Mouse (Mus musculus): ENCODE measurements around the gene Rbak.
A peak's percentile ranks its signal among the peaks of the same experiment; 100 is the strongest.
"Not testable (repeated sequence)": the region's sequence is repeated elsewhere in the genome, so short reads cannot be mapped to it uniquely, and the experiment has no call there.

The Rbak gene

DNA sequence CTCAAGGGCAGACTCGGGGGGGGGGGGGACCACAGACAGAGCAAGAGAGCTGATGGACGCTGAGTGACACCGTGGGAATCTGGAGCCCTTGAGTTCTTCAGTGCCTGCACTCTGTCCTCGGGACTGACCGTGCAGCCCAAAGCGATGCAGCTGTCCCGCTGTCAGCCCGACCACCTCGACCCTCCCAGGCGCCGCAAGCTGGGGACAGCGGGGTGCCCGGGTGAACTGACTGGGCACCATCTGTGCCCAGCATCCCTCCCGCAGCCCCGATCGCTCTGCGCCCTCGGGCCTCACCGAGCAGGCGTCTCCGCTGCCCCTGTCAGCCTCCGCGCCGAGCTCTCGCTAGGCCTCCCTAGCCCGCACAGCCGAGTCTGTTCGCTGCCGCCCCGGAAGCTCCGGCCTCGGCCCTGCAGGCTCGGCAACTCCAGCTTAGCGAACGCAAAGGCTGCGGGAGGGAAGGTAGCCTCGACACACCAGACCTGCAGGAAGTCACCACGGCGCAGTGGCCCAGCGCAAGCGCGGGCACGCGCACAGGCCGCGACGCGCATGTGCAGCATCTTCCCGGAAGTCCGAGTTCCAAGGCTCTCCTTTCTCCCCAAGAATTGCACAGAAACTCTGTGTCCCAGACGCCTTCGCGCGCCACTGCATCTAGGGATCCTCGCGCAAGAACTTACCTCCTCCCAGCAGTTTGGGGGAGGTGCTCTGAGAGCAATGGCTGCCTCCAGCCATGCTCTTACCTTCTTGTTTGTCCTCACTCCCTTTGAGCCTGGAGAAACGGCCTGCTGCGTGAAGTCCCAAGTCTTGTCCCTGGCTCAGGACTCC is at the start of gene Rbak, which contains the start of gene Spdye4b:
Rbak (minus strand) TSS at position 521 of the 822 bp plus-strand sequence.
Spdye4b (plus strand) TSS at position 763 of the 822 bp plus-strand sequence.
- DNase-seq (ENCODE audit: low read depth, low spot score) = peak; percentile 98

DNA sequence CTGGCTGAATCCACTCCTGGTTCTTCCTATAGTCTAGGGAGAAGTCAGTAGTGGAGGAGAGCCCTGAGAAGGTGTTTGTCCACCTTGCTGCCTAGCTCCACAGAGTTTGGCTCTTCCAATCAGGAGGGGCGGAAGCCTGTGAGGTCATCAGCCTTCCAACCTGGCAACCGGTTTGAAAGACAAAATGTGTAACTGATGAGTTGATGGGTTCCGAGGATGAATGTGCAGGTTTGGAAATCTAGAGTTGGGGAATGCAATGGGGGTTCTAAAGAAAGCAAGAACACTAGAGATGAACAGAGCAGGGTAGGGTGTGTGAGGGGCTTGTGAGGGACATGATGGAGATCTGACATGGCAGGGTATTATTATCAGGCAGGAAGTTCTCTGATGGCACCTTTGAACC is 46.2 kb upstream of the Rbak start, which contains the start of gene Spdye4a:
Spdye4a (minus strand) TSS at position 101 of the 400 bp plus-strand sequence.
- no peak for DNase-seq (ENCODE audit: low read depth, low spot score)

DNA sequence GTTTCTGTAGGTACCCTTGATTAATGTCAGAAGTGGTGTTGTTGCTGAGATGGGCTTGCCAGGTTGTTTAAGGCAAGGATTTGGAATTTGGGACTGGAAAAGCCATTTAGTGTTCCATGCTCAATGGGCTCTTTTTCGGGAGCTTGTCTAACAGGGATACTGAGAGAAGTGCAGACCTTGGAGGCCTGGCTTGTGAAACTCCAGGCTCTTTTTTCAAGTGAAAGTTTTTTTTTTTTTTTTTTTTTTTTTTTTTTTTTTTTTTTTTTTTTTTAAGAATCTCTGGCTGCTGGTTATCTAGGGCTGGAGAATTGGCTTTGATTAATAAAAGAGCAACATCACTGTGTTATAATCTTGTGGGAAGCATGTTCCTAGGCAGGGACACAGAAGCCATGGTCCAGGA is 41.7 kb upstream of the Rbak start:
- no peak for DNase-seq (ENCODE audit: low read depth, low spot score)

DNA sequence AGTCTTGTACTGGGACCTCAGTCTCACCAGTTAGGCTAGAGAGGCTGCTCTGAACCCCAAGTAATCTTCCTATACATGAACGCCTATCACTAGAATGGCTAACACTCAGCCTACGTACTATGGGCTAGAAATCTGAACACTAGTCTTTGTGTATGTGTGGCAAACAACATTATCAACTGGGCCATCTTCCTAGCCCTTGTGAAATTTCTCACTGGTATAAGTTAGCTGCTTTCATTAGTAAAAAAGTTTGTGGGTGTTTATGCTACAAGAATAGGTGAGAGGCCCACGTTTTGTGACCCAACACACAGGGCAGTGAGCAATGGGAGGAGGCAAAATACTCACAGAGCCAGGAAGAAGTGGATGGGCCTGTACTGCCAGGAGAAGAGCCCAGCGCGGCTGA is 40.4 kb upstream of the Rbak start:
- DNase-seq (ENCODE audit: low read depth, low spot score) = no peak

DNA sequence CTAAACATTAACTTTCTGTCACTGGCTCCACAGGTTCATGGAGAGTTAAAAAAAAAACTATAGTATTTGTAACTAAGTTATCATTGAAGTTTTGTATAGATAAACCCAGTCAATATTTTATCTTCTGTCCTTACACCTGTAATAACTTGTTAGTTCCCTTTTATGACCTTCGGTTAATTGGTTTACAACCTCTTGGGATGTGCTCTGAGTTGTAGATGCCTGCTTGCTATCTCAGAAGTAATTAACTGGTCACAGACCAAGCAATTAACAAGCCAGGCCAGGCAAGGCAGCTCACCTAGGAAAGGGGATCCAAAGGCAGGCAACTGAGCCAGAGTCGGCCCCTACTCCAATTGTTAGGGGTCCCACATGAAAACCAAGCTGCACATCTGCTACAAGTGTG is 33.3 kb upstream of the Rbak start:
- no peak for DNase-seq (ENCODE audit: low read depth, low spot score)

DNA sequence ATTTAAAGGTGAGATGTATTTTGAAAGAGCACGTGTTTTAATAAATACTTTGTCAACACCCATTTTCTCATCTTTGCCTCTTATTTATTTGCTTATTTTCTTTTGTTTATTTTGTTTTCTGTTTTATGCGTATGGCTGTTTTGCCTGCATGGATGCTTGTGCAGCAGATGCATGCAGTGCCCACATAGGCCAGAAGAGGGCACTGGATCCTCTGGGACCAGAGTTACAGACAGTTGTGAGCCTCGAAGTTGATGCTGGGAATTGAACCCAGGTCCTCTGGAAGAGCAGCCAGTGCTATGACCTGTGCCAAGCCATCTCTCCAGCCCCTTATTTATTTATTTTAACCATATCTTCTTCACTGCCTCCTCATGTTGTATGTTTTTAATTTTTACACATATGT is 24.4 kb upstream of the Rbak start:
- DNase-seq (ENCODE audit: low read depth, low spot score) = peak; percentile 27

DNA sequence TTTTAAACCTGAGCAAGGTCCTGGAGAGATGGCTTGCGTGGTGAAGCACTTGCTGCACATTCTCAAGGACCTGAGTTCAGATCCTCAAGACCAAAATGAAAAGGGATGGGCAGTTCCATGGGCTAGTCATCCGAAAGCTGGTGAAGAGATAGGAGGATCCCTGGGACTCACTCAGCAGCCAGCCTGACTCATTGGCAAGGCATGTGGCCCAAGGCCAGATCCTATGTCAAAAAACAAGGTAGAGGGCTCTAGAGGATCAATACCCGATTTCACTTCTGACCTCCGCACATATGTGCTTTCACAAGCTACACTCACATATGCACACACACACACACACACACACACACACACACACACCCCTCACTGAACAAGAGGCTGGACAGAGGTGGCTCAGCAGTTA is 15.9 kb upstream of the Rbak start:
- DNase-seq (ENCODE audit: low read depth, low spot score) = no peak

DNA sequence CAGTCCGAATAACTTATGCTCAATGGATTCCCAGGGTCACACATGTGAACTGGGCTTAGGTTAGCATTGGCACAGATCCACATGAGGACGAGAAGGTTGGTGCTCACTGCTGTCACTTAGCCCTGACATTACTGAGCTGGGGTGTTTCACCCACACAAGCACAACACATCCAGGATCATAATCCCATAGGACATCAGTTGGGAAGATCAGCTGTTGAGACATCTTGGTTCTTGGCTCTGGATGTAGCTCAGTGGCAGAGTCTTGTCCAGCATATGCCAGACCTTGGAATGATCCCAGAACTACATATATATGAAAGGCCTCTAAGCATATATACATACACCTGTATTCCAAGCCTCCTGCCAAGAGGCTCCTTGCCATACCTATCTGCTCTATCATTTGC is 14.6 kb upstream of the Rbak start:
- DNase-seq (ENCODE audit: low read depth, low spot score) = no peak

DNA sequence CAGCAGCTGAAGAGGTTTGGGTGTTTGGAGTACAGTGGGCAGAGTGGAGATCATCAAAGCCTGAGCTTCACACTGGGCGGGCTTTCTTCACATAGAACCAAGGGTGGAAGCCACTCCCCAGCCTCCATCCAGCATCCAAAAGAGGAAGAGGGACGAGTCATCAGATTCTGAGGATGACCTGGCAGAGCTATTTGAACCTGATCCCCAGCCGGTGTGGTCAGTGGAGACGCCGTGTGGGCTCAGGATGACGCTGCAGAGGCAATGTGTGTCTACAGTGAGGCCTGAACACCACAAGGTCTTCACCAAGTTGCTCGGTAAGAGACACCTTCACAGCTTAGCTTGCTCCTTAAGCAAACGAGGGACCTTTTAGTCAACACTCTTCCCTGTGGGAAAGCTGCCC is 14.2 kb upstream of the Rbak start:
- not testable (repeated sequence) for DNase-seq (ENCODE audit: low read depth, low spot score)

DNA sequence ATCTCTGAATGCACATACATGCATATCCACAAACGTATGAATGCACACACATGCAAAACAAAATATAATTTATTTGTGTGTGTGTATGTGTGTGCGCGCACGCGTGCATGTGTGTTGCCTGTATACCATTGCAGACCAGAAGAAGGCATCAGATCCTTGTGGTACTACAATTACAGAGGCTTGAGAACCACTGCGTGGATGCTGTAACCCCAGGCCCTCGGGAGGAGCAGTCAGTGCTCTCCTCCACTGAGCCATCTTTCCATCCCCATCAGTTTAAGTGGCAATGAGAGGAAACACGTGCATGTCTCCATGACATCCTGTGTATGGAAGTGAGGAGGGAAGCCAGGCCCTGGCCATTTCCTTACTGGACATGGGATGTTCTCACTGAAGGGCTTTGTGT is 12.2 kb upstream of the Rbak start:
- no peak for DNase-seq (ENCODE audit: low read depth, low spot score)

DNA sequence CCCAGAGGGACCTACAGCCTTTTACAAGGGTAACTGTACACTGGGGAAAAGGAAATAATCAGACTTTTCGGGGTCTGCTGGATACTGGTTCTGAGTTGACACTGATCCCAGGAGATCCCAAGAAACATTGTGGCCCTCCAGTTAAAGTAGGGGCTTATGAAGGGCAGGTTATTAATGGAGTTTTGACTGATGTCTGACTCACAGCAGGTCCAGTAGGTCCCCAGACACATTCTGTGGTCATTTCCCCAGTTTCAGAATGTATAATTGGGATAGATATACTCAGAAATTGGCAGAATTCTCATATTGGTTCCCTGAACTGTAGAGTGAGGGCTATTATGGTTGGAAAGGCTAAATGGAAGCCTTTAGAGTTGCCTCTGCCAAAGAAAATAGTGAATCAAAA is 7.4 kb upstream of the Rbak start:
- not testable (repeated sequence) for DNase-seq (ENCODE audit: low read depth, low spot score)

DNA sequence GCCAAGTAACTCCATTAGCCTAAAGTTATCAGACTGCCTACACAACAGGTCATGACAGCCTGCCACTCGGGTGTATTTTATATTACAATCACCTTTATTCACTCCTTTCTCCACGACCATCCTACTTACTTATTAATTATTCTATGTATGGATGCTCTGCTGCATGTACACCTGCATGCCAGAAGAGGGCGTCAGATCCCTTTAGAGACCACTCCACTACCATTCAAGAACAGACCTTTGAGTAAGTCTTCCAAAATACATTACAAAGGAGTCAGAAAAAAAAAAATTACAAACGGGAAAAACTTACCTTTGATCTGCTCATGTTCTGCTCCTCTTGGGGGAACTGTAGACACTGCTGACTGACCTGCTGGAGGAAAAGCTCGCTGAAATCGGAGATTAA is 1.4 kb downstream of the Rbak start:
- DNase-seq (ENCODE audit: low read depth, low spot score) = peak; percentile 63

DNA sequence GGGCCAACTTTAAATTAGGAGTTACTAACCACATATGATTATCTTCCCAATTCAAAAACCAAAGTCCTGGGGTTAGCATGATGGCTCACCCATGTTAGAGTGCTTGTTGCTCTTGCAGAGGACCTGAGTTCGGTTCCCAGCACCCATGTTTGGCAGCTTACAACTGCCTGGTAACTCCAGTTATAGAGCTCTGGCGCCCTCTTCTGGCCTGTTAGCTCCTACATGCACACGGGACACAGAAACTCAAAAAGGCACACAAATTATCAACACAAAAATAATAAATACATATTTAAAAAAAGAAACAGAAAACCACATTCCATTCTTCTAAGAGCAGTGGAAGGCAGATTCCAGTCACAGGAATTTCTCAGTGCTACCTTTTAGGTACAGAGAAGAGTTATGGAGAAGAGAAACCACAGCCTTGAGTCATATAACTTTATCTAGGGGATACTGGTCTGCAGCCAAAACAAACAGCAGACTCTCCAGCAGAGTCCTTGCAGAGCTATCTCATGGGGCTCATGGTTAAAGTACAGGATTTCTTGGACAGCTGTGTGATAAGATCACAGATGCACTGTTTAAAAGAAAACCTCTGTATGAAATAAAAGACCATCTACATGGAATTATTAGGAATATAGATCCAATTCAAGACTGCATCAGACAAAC is 2.9 kb downstream of the Rbak start:
- DNase-seq (ENCODE audit: low read depth, low spot score) = peak; percentile 38

DNA sequence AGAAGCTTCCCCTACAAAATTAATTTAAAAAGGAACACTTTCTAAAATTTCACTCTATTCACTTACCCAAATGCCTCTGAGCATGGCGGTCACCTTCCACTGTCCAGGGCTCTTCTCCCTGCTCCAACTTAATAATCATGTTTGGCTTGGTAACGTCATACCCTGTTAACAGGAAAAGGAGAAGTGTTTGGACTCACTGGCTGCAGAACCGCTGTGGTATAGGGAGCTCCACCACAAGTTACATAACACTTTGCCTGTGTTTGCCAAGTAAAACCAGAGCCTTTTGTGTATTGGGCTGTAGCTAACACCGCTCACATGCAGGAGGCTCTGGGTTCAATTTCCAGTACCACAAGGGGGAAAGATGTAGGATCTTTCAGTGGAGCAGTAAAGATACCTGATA is 4.6 kb downstream of the Rbak start:
- DNase-seq (ENCODE audit: low read depth, low spot score) = no peak

DNA sequence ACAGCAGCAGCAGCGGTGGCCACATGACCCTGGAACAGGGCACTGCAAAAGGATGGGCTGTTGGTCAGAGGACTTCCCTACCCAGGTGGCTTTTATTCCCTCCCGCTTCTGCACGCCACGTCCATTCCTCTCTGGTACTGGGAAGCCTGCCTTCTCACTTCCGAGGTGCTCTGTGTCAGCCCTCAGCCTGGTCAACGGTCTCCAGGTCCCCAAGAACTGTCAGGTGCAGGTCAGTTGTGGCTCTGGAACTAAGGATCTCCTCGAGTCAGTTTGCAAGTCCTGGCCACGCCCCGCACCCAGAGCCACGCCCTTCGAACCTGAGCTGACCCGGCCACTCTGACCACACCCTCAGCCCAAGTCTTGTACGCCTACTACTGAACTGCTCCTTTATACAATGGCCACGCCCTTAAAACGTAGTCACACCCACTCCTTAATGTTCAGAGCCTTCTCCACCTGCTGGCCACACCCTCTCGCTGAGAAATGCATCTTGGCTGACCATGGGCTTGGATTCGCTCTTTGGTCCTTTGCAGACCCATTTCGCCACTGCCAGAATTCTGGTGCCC is 15.0 kb downstream of the Rbak start:
- DNase-seq (ENCODE audit: low read depth, low spot score) = peak; percentile 91

DNA sequence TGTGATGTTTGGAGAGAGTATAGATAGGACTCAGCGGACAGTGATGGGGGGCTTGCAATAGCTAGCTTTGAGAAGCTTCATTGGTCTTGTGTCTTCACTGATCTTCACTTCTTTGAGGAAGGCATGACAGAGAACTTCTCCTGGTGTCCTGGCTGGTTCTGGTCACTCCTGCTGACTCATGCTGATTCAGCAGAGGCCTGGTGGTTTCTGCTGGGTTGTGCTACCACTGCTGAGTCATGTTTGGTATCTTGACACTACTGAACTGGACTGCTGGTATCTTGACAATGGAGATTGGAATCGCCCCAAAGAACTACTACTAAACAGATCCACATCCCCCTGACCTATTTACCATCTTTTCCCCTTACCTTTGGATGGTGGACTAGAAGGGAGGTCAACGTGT is 25.0 kb downstream of the Rbak start:
- no peak for DNase-seq (ENCODE audit: low read depth, low spot score)

DNA sequence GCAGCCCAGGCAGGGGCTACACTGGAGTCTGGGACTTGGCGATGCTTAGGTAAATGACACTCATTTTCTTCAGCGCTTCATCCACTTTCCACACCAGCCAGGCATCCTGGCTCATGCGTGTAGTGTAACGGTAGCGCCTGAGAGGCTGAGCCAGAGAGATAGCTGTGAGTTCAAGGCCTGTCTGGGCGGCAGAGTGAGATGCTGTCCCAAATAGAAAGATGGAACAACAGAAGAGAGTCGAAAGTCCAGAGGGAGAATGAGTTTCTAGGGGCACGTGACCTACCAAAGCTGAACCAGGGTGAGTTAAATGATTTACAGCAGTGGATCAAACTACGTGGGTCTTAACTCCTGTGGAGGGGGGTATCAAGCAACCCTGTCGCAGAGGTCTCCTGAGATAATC is 26.8 kb downstream of the Rbak start:
- DNase-seq (ENCODE audit: low read depth, low spot score) = no peak

DNA sequence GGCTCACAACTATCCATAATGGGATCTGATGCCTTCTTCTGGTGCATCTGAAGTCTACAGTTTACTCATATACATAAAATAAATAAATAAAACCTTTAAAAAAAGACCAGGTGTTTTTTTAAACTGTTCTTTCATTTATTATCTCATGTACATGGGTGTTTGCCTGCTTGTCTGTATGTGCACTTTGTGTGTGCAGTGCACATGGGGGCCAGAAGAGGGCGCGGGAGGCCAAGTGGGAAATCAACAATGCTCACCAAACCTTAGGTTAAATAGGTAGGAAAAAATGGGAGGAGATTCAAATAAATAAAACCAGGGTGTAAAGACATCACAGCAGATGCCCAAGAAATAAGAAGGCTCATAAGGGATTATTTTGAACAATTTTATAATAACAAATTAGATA is 30.5 kb downstream of the Rbak start:
- DNase-seq (ENCODE audit: low read depth, low spot score) = peak; percentile 63

DNA sequence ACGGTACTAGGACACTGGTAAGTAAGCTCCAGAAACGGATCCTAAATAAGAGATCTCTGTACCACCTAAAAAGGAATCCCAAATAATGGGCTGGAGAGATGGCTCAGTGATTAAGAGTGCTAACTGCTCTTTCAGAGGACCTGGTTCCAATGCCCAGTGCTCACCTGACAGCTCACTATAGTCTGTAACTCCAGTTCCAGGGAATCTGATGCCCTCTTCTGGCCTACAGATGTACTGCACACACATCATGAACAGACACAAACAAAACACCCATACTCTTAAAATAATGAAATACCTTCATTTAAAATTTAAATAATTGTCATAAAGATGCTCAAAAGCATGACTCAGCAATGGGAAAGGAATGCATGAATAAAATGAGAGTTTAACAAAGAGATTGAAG is 31.0 kb downstream of the Rbak start:
- peak; percentile 71 for DNase-seq (ENCODE audit: low read depth, low spot score)

DNA sequence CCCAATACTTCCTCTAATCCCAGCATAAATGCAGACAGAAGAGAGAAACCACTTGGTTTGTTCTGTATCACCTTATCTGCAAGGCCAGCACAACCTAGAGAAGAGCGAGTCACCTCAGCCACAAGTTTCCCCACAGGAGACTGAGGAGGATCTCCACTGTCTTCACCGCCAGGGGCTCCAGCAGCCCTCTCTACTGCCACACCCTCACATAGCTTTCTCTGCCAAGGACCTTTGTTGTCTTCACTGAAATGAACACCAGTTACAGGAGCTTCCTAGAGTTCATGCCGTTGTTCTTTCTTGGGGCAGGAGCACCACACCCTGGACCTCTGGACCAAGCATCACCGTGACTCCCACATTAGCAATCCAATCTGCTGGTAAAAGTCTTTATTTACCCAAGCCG is 31.9 kb downstream of the Rbak start:
- DNase-seq (ENCODE audit: low read depth, low spot score) = peak; percentile 62

DNA sequence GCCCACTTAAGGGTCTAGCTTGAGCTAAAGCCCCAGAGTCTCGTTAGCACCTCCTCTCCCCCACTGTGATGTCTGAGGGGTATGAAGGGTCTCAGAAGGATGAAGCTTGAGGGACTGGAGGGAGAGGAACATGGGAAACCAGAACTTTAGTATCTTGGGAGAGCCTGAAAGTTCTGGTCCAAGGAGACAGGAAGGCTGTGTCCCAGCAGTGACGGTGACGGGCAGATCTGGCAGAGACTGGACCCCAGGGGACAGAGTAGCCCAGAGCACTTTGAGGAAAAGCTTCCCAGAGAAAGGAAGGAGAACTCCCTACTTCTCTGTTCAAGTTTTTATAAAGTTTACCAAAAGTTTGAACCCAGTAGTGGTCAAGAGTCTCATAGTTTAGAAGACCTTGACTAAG is 33.1 kb downstream of the Rbak start, which contains the start of gene Olfr718-ps1:
Olfr718-ps1 (minus strand) TSS at position 101 of the 400 bp plus-strand sequence.
- DNase-seq (ENCODE audit: low read depth, low spot score) = no peak

DNA sequence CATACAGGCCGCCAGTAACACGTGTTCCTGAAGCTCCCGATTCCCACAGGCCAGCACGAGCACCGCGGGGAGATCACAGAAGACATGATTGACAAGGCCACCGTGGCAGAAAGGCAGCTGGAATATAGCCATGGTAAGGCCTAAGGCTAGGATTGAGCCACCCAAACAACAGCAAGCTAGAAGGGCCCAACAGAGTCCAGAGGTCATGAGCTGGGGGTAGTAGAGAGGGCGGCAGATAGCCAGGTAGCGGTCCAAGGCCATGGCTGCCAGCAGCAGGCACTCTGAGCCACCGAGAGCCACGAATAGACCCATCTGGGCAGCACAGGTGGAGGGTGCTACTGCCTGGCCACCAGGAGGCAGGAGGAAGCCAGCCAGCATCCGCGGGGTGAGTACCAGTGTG is 43.0 kb downstream of the Rbak start:
- DNase-seq (ENCODE audit: low read depth, low spot score) = peak; percentile 40

DNA sequence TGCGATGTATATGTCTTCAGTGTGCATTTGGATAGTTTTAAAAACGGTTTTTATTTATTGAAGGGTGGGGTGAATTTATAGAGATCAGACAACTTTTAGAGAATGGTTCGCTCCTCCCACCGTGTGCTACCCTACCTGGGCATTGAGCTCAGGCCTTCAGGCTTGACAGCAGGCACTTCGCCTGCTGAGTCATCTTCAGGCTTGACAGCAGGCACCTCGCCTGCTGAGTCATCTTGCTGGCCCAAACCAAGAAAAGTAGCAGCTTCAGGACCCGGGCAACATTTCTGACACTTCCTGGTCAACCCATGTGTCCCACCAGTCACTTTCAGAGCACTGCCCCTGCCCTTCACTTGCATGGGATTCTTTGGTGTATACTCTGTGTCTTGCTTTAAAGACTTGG is 45.5 kb downstream of the Rbak start:
- DNase-seq (ENCODE audit: low read depth, low spot score) = peak; percentile 69
